Mouse (Mus musculus): ENCODE results near the gene Cenpo.

- TF ChIP-seq CTCF (conservative IDR thresholded peaks at IDR 0.05 in 1 of 2, IDR thresholded peaks at IDR 0.05 in 1 of 2; ENCODE audit: low read depth in 2 of 2, low read length in 2 of 2) (no peak), ZC3H11A (IDR thresholded peaks at IDR 0.05; ENCODE audit: low read depth, low read length) (no peak), EP300 (IDR thresholded peaks at IDR 0.05; ENCODE audit: low read length) (no peak), USF1 (IDR thresholded peaks at IDR 0.05; ENCODE audit: low read depth, low read length) (no peak), SMC3 (IDR thresholded peaks at IDR 0.05; ENCODE audit: low read depth, low read length) (no peak), POLR2AphosphoS2 (IDR thresholded peaks at IDR 0.05; ENCODE audit: low read depth, low read length) (no peak), CHD1 (IDR thresholded peaks at IDR 0.05; ENCODE audit: low read depth, low read length) (no peak), NRF1 (IDR thresholded peaks at IDR 0.05; ENCODE audit: low read depth, low read length) (no peak), E2F4 (IDR thresholded peaks at IDR 0.05; ENCODE audit: insufficient replicate concordance, low read depth, low read length) (no peak), POLR2A (IDR thresholded peaks at IDR 0.05; ENCODE audit: low read depth, low read length) (no peak), MYC (IDR thresholded peaks at IDR 0.05; ENCODE audit: low read depth, low read length) (no peak), MEF2A (IDR thresholded peaks at IDR 0.05; ENCODE audit: borderline replicate concordance, low read depth, low read length) (no peak)
Observed at GRCm38 (mm10) chr12:4194643-4195042, 39.5 kb downstream of the Cenpo start.

Data from CH12.LX (cell line).